Mouse (Mus musculus) layer of hippocampus, postnatal 14 days (tissue): ENCODE measurements around the gene Gm20878. TPM values are rescaled to one million over a fixed set of nuclear protein-coding genes. Genes with fewer than 3 reads are reported as not detected.
"Not testable (repeated sequence)": the region's sequence is repeated elsewhere in the genome, so short reads cannot be mapped to it uniquely, and the experiment has no call there.

Experiments
- DNase-seq, 2 experiments: peaks; one replicate each; pipeline ENCODE4 v3.0.0; 2021 to 2022; ENCODE audit warnings: low spot score in 2 of 2, mixed read lengths in 1 of 2
- long read RNA-seq, 2 experiments: library from polyadenylated mRNA; stranded (forward); transcript quantifications; one replicate each; pipeline ENCODE4 v2.0.0; 2021
- total RNA-seq, 2 experiments: library from RNA; stranded (reverse); gene quantifications; 2 replicates each; pipeline ENCODE4 v1.2.3; 2021

Gene Gm20878
- total RNA-seq, result 10 to 100 TPM; 11.7 to 15.9 TPM
- long read RNA-seq, experiment 1, result 0 reads
- long read RNA-seq, experiment 2, result 0 reads

DNA sequence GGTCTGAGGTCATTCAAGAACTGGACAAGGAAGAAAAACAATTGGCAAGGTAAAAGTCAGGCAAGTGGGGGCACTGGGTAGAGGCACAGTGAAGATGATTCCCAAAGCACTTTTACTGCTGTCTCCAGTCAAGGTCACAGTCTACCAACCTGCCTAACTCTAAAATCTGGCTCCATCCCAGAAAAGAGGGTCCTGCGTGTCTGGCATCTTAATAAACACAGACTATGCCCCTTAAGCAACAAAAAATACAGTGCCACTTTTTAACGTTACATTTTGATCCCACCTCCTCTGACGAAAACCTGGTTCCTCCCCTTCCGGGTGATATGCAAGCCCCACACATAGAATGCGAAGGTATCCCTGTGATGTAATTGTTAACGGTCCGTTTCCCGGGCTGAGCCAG is at the start of gene Gm20878:
Gm20878 (plus strand) TSS at position 301 of the 400 bp plus-strand sequence.
- not testable (repeated sequence) for DNase-seq

GRCm38 (mm10) chr4:41903310-41903709 is 38.1 kb upstream of the Gm20878 start, which contains the start of gene Gm21541:
Gene Gm21541 (plus strand): TSS chr4:41903610.
- DNase-seq, result not testable (repeated sequence)

DNA sequence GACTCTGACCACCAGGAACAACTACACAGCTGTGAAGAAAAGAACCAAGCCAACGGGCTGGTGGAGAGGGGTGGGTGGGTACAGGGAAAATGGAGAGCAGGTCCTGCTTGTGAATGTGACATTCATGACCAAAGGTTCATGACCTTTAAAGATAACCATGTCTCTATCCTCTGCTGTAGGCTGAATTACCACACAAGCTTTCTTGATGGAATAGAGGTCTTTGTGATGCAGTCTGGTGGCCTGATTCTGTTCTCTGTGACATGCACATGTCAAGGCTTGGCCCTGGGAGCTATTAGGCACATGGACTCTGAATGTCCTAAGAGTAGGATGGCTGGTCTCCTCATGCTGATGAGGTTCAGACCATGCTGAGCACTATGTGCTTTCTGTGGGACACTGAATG is 24.4 kb downstream of the Gm20878 start, which contains the start of gene Fam205a4:
Fam205a4 (plus strand) TSS at position 301 of the 400 bp plus-strand sequence.
- DNase-seq, result not testable (repeated sequence)

Other genes starting within 250 kb of the Gm20878 start
- 10 to 100 TPM; 84.4 to 89.5 TPM for gene Cntfr, start 244.5 kb upstream of the Gm20878 start, total RNA-seq
- gene Il11ra1, start 241.6 kb upstream of the Gm20878 start, total RNA-seq, result 10 to 100 TPM; 26.8 to 29.2 TPM
- 10 to 100 TPM; 26.7 to 31.1 TPM for gene Rpp25l, start 228.0 kb upstream of the Gm20878 start, total RNA-seq
- gene Dctn3, start 218.4 kb upstream of the Gm20878 start, total RNA-seq, result 100 to 1,000 TPM; 161 to 163 TPM
- gene Arid3c, start 210.4 kb upstream of the Gm20878 start, total RNA-seq, result not detected
- 10 to 100 TPM; 50.0 to 54.2 TPM for gene Galt, start 186.3 kb upstream of the Gm20878 start, total RNA-seq
- gene Sigmar1, start 185.4 kb upstream of the Gm20878 start, total RNA-seq, result 10 to 100 TPM; 40.2 to 44.2 TPM
- 100 to 1,000 TPM; 118 to 125 TPM for gene Ccl27a, start 167.3 kb upstream of the Gm20878 start, total RNA-seq
- gene Gm21541, start 38.0 kb upstream of the Gm20878 start, total RNA-seq, result not detected
- 1 to 10 TPM in 1 of 2 experiments, under 1 TPM in 1; 0.45 to 1.7 TPM for gene Fam205a4, start 24.5 kb downstream of the Gm20878 start, total RNA-seq
- gene Gm21093, start 93.2 kb downstream of the Gm20878 start, total RNA-seq, result 1 to 10 TPM; 2.3 to 3.5 TPM
- not detected for gene Gm3893, start 149.6 kb downstream of the Gm20878 start, total RNA-seq
- gene Gm13304, start 173.2 kb downstream of the Gm20878 start, total RNA-seq, result 10 to 100 TPM; 12.4 to 14.1 TPM
- gene Gm13306, start 211.9 kb downstream of the Gm20878 start, total RNA-seq, result 1 to 10 TPM; 8.9 to 9.1 TPM
- gene Gm13305, start 227.0 kb downstream of the Gm20878 start, total RNA-seq, result 1 to 10 TPM; 3.4 to 3.7 TPM